Mouse (Mus musculus) thymus, postnatal 0 days (tissue): ENCODE measurements around the gene Abcc3. TPM values are rescaled to one million over a fixed set of nuclear protein-coding genes. Genes with fewer than 3 reads are reported as not detected.

Source experiments
- DNase-seq: peaks from one replicate; pipeline ENCODE4 v3.0.0-alpha.2; 2015; ENCODE audit warnings: low spot score
- polyA plus RNA-seq: library from polyadenylated mRNA; unstranded; fragments of >200 nt; fragmentation: Nextera tagmentation; extraction: Ambion mirVana; gene quantifications from 2 replicates; pipeline ENCODE4 v1.2.1, GENCODE M21; 2015

The Abcc3 gene
- polyA plus RNA-seq, 1 experiment from 2014 or later = 2.6 TPM

- peak; percentile 80 for DNase-seq
Measured at GRCm38 (mm10) chr11:94327693-94328643, 64.8 kb downstream of the Abcc3 start, which contains the start of gene Ankrd40. Ankrd40 (plus strand) TSS chr11:94328001.

GRCm38 (mm10) chr11:94326961-94327411, 65.8 kb downstream of the Abcc3 start:
- DNase-seq = no peak

GRCm38 (mm10) chr11:94324618-94325017, 68.2 kb downstream of the Abcc3 start:
- DNase-seq = no peak

GRCm38 (mm10) chr11:94323271-94323925, 69.4 kb downstream of the Abcc3 start:
- DNase-seq = no peak

- no peak for DNase-seq
Measured at GRCm38 (mm10) chr11:94322636-94323035, 70.2 kb downstream of the Abcc3 start.

GRCm38 (mm10) chr11:94321931-94322400, 70.8 kb downstream of the Abcc3 start, which contains the start of gene Luc7l3:
Luc7l3 (minus strand) TSS chr11:94321988.
- peak; percentile 96 for DNase-seq

- DNase-seq = no peak
Measured at GRCm38 (mm10) chr11:94320969-94321930, 71.5 kb downstream of the Abcc3 start.

GRCm38 (mm10) chr11:94318056-94318455, 74.7 kb downstream of the Abcc3 start:
- no peak for DNase-seq

- no peak for DNase-seq
Measured at GRCm38 (mm10) chr11:94317515-94317914, 75.3 kb downstream of the Abcc3 start.

GRCm38 (mm10) chr11:94317014-94317413, 75.8 kb downstream of the Abcc3 start:
- no peak for DNase-seq

- DNase-seq = no peak
Measured at GRCm38 (mm10) chr11:94316528-94316927, 76.3 kb downstream of the Abcc3 start.

GRCm38 (mm10) chr11:94315308-94315707, 77.5 kb downstream of the Abcc3 start:
- DNase-seq = no peak

GRCm38 (mm10) chr11:94314098-94314652, 78.6 kb downstream of the Abcc3 start:
- DNase-seq = no peak

- DNase-seq = no peak
Measured at GRCm38 (mm10) chr11:94312733-94313132, 80.1 kb downstream of the Abcc3 start.

- no peak for DNase-seq
Measured at GRCm38 (mm10) chr11:94294996-94295845, 97.6 kb downstream of the Abcc3 start.
